In genomic region chr11:102285095-102285834, GRCm38 (mm10) we compare ENCODE assay signal across 8 mouse cellular contexts. TPM values are rescaled to one million over a fixed set of nuclear protein-coding genes. Genes with fewer than 3 reads are reported as not detected.
DNase-seq lines count a peak whose midpoint lies in the region; ATAC-seq and TF ChIP-seq lines count a peak whose summit lies in the region.

No protein-coding gene starts in this region.

- peak overlapping the region; percentile 84 for H3K4me3 ChIP-seq in kidney, adult 2 months (ENCODE audit: insufficient read depth, low read depth, low read length)
- peak overlapping the region; percentile 81 for H3K4me3 ChIP-seq in G1E (ENCODE audit: low read depth, low read length)
- peak overlapping the region; percentile 75 for H3K4me3 ChIP-seq in limb, embryonic 12.5 days (replicated peaks)
- peak overlapping the region; percentile 87 for H3K4me3 ChIP-seq in neural tube, embryonic 15.5 days (replicated peaks)

- TF ChIP-seq CTCF in kidney, adult 2 months (conservative IDR thresholded peaks at IDR 0.05; ENCODE audit: insufficient read depth, insufficient read length, low read depth, low read length) = no peak
- TF ChIP-seq CTCF in G1E (IDR thresholded peaks at IDR 0.05; ENCODE audit: low read depth, low read length) = no peak

- H3K27ac ChIP-seq in kidney, adult 2 months (ENCODE audit: insufficient read depth, low read depth, low read length) = peak overlapping the region; percentile 94
- peak overlapping the region; percentile 72 for H3K27ac ChIP-seq in limb, embryonic 12.5 days
- H3K27ac ChIP-seq in neural tube, embryonic 15.5 days (replicated peaks) = peak overlapping the region; percentile 91

- H3K4me2 ChIP-seq in limb, embryonic 12.5 days = peak overlapping the region; percentile 67
- H3K4me2 ChIP-seq in neural tube, embryonic 15.5 days = peak overlapping the region; percentile 74

- no peaks in the 10 kb centered on the region for H3K27me3 ChIP-seq in kidney, adult 2 months (replicated peaks; ENCODE audit: control insufficient read depth, insufficient read depth, low read length)
- no peaks in the 10 kb centered on the region for H3K27me3 ChIP-seq in G1E (ENCODE audit: insufficient read depth, low read length)
- no peaks in the 10 kb centered on the region for H3K27me3 ChIP-seq in limb, embryonic 12.5 days
- no peaks in the 10 kb centered on the region for H3K27me3 ChIP-seq in neural tube, embryonic 15.5 days (replicated peaks)

- no peak; the same call in 1 of the 2 replicates for ATAC-seq in G1E (ENCODE audit: extremely low read depth, insufficient number of reproducible peaks, low FRiP score, poor library complexity, severe bottlenecking)
- ATAC-seq in erythroid progenitor cell, adult 5-6 weeks (replicated peaks; ENCODE audit: low FRiP score, poor library complexity, severe bottlenecking) = peak; percentile 75
- ATAC-seq in limb, embryonic 12.5 days (ENCODE audit: insufficient number of reproducible peaks, insufficient read depth, low FRiP score, low TSS enrichment, low read depth) = peak; percentile 42
- peak; percentile 76 for ATAC-seq in neural tube, embryonic 15.5 days (ENCODE audit: low FRiP score)

- no peak for DNase-seq in kidney, adult 2 months
- no peak for DNase-seq in kidney, adult 8-10 months
- peak; percentile 45 for DNase-seq in G1E (ENCODE audit: low spot score)
- no peak for DNase-seq in gastrocnemius, adult 18-20 months (ENCODE audit: low spot score)
- no peak for DNase-seq in lung, postnatal 36 days

- peaks cover 7% of the 10 kb centered on the region for H3K4me1 ChIP-seq in kidney, adult 2 months (ENCODE audit: control insufficient read depth, insufficient read depth, low read length)
- H3K4me1 ChIP-seq in G1E (ENCODE audit: insufficient read depth, low read depth, low read length) = peaks cover 46% of the 10 kb centered on the region
- peaks cover 13% of the 10 kb centered on the region for H3K4me1 ChIP-seq in limb, embryonic 12.5 days (replicated peaks)
- H3K4me1 ChIP-seq in neural tube, embryonic 15.5 days = peaks cover 35% of the 10 kb centered on the region

- 3% methylated on average over 31 of the region's 31 CpGs for WGBS in kidney, adult 2 months
- 5% methylated on average over 31 of the region's 31 CpGs for WGBS in limb, embryonic 12.5 days
- 5% methylated on average over 31 of the region's 31 CpGs for WGBS in neural tube, embryonic 15.5 days

- no peak for TF ChIP-seq POLR2A in kidney, adult 2 months (IDR thresholded peaks at IDR 0.05; ENCODE audit: low read depth, low read length)

- no peaks in the 10 kb centered on the region for H3K9me3 ChIP-seq in G1E (replicated peaks)
- no peaks in the 10 kb centered on the region for H3K9me3 ChIP-seq in limb, embryonic 12.5 days
- H3K9me3 ChIP-seq in neural tube, embryonic 15.5 days (replicated peaks) = no peaks in the 10 kb centered on the region

- H3K9ac ChIP-seq in limb, embryonic 12.5 days (replicated peaks) = peak overlapping the region; percentile 85
- peak overlapping the region; percentile 77 for H3K9ac ChIP-seq in neural tube, embryonic 15.5 days (replicated peaks)

- H3K36me3 ChIP-seq in kidney, adult 2 months (ENCODE audit: control insufficient read depth, insufficient read depth, low read length) = no peaks in the 10 kb centered on the region
- H3K36me3 ChIP-seq in G1E (replicated peaks) = peaks cover 42% of the 10 kb centered on the region
- peaks cover 31% of the 10 kb centered on the region for H3K36me3 ChIP-seq in limb, embryonic 12.5 days
- peaks cover 25% of the 10 kb centered on the region for H3K36me3 ChIP-seq in neural tube, embryonic 15.5 days

RNA-seq across cellular contexts. Expression of gene Tmub2, which starts 0.5 kb away (rescaled TPM):
- polyA plus RNA-seq in kidney, adult 2 months (2012; rRNA removed) = 59.7 and 66.9 TPM in 2 replicates
- 17.9 and 24.4 TPM in 2 replicates for total RNA-seq in G1E (2014; fragmentation: Nextera tagmentation)
- total RNA-seq in G1E (2017) = 30.3 and 32.4 TPM in 2 replicates
- polyA plus RNA-seq in G1E (2012) = 27.2 and 27.6 TPM in 2 replicates
- 46.1 and 52.6 TPM in 2 replicates for total RNA-seq in erythroid progenitor cell, adult 5-6 weeks (2015; ENCODE audit: low replicate concordance)
- total RNA-seq in erythroid progenitor cell, adult 5-6 weeks (2017; ENCODE audit: low replicate concordance) = 36.9 and 43.5 TPM in 2 replicates
- 47.4 and 48.9 TPM in 2 replicates for polyA plus RNA-seq in limb, embryonic 12.5 days (2016; fragmentation: Nextera tagmentation; extraction: Ambion mirVana)
- polyA plus RNA-seq in neural tube, embryonic 15.5 days (2015; fragmentation: Nextera tagmentation; extraction: Ambion mirVana) = 79.8 and 83.7 TPM in 2 replicates
- total RNA-seq in gastrocnemius, adult 18-20 months (2021) = 10 to 100 TPM; 14.6 to 15.8 TPM

RNA-seq across cellular contexts. Expression of gene Atxn7l3, which starts 11.2 kb away (rescaled TPM):
- 28.0 TPM in 2 replicates for polyA plus RNA-seq in kidney, adult 2 months (2012; rRNA removed)
- total RNA-seq in G1E (2014; fragmentation: Nextera tagmentation) = 24.4 and 29.9 TPM in 2 replicates
- total RNA-seq in G1E (2017) = 24.0 and 24.7 TPM in 2 replicates
- 60.0 and 65.2 TPM in 2 replicates for polyA plus RNA-seq in G1E (2012)
- total RNA-seq in erythroid progenitor cell, adult 5-6 weeks (2015; ENCODE audit: low replicate concordance) = 14.3 and 22.0 TPM in 2 replicates
- 9.8 and 16.8 TPM in 2 replicates for total RNA-seq in erythroid progenitor cell, adult 5-6 weeks (2017; ENCODE audit: low replicate concordance)
- polyA plus RNA-seq in limb, embryonic 12.5 days (2016; fragmentation: Nextera tagmentation; extraction: Ambion mirVana) = 22.3 and 22.9 TPM in 2 replicates
- polyA plus RNA-seq in neural tube, embryonic 15.5 days (2015; fragmentation: Nextera tagmentation; extraction: Ambion mirVana) = 27.2 and 28.1 TPM in 2 replicates
- total RNA-seq in gastrocnemius, adult 18-20 months (2021) = 10 to 100 TPM in 1 of 2 experiments, 1 to 10 TPM in 1; 9.3 to 13.0 TPM

RNA-seq across cellular contexts. Expression of gene Asb16, which starts 16.7 kb away (rescaled TPM):
- 0.10 and 0.70 TPM in 2 replicates for polyA plus RNA-seq in kidney, adult 2 months (2012; rRNA removed)
- total RNA-seq in G1E (2014; fragmentation: Nextera tagmentation) = not detected in 2 replicates
- total RNA-seq in G1E (2017) = 0.05 TPM in 1 of 2 replicates, not detected in the other
- not detected in 2 replicates for polyA plus RNA-seq in G1E (2012)
- not detected in 2 replicates for total RNA-seq in erythroid progenitor cell, adult 5-6 weeks (2015; ENCODE audit: low replicate concordance)
- not detected in 2 replicates for total RNA-seq in erythroid progenitor cell, adult 5-6 weeks (2017; ENCODE audit: low replicate concordance)
- 0.16 and 0.19 TPM in 2 replicates for polyA plus RNA-seq in limb, embryonic 12.5 days (2016; fragmentation: Nextera tagmentation; extraction: Ambion mirVana)
- 0.10 and 0.12 TPM in 2 replicates for polyA plus RNA-seq in neural tube, embryonic 15.5 days (2015; fragmentation: Nextera tagmentation; extraction: Ambion mirVana)
- 10 to 100 TPM; 86.0 to 97.5 TPM for total RNA-seq in gastrocnemius, adult 18-20 months (2021)

RNA-seq across cellular contexts. Expression of gene Ubtf, which starts 34.3 kb away (rescaled TPM):
- polyA plus RNA-seq in kidney, adult 2 months (2012; rRNA removed) = 27.0 and 30.3 TPM in 2 replicates
- 69.7 and 74.7 TPM in 2 replicates for total RNA-seq in G1E (2014; fragmentation: Nextera tagmentation)
- total RNA-seq in G1E (2017) = 133 and 151 TPM in 2 replicates
- polyA plus RNA-seq in G1E (2012) = 179 and 180 TPM in 2 replicates
- 77.5 and 82.2 TPM in 2 replicates for total RNA-seq in erythroid progenitor cell, adult 5-6 weeks (2015; ENCODE audit: low replicate concordance)
- 281 and 468 TPM in 2 replicates for total RNA-seq in erythroid progenitor cell, adult 5-6 weeks (2017; ENCODE audit: low replicate concordance)
- 101 TPM in 2 replicates for polyA plus RNA-seq in limb, embryonic 12.5 days (2016; fragmentation: Nextera tagmentation; extraction: Ambion mirVana)
- polyA plus RNA-seq in neural tube, embryonic 15.5 days (2015; fragmentation: Nextera tagmentation; extraction: Ambion mirVana) = 68.9 and 79.5 TPM in 2 replicates
- 10 to 100 TPM; 35.4 to 42.6 TPM for total RNA-seq in gastrocnemius, adult 18-20 months (2021)

RNA-seq across cellular contexts. Expression of gene BC030867, which starts 36.6 kb away (rescaled TPM):
- polyA plus RNA-seq in kidney, adult 2 months (2012; rRNA removed) = 0.41 and 0.81 TPM in 2 replicates
- total RNA-seq in G1E (2014; fragmentation: Nextera tagmentation) (42.5 and 45.0 TPM in 2 replicates), G1E (2017) (4.9 and 5.7 TPM in 2 replicates)
- polyA plus RNA-seq in G1E (2012) = 5.4 and 10.1 TPM in 2 replicates
- total RNA-seq in erythroid progenitor cell, adult 5-6 weeks (2015; ENCODE audit: low replicate concordance) = 26.7 and 30.2 TPM in 2 replicates
- 14.4 and 14.5 TPM in 2 replicates for total RNA-seq in erythroid progenitor cell, adult 5-6 weeks (2017; ENCODE audit: low replicate concordance)
- 21.7 and 23.5 TPM in 2 replicates for polyA plus RNA-seq in limb, embryonic 12.5 days (2016; fragmentation: Nextera tagmentation; extraction: Ambion mirVana)
- 2.2 and 5.1 TPM in 2 replicates for polyA plus RNA-seq in neural tube, embryonic 15.5 days (2015; fragmentation: Nextera tagmentation; extraction: Ambion mirVana)
- total RNA-seq in gastrocnemius, adult 18-20 months (2021) = not detected
